Mouse (Mus musculus) E14TG2a.4 (cell line): Measurements from ENCODE around the gene Abcb9.
"Not testable (repeated sequence)": the region's sequence is repeated elsewhere in the genome, so short reads cannot be mapped to it uniquely, and the experiment has no call there.

Experiments used
- H3K27me3 ChIP-seq: 2 replicates; pipeline ENCODE4 v1.6.1; 2014; ENCODE audit warnings: low read length, control low read depth; ENCODE audit not compliant: insufficient read depth
- H3K36me3 ChIP-seq: 2 replicates; pipeline ENCODE4 v1.6.1; 2014; ENCODE audit warnings: low read length, control low read depth; ENCODE audit not compliant: insufficient read depth
- H3K4me1 ChIP-seq: replicated peaks from 2 replicates; pipeline ENCODE4 v1.6.1; 2014; ENCODE audit warnings: low read depth, low read length, control low read depth
- H3K4me3 ChIP-seq: replicated peaks from 2 replicates; pipeline ENCODE4 v1.5.1; 2014; ENCODE audit warnings: mild to moderate bottlenecking, low read length
- H3K9me3 ChIP-seq: 2 replicates; pipeline ENCODE4 v1.6.1; 2014; ENCODE audit warnings: low read length, control low read depth
- CTCF ChIP-seq: conservative IDR thresholded peaks from 2 replicates; pipeline ENCODE4 v1.5.1; 2014; ENCODE audit warnings: low read length
- NANOG ChIP-seq: IDR thresholded peaks from 2 replicates; pipeline ENCODE4 v1.6.1; 2014; ENCODE audit warnings: borderline replicate concordance, low read length, mixed read lengths
- POU5F1 ChIP-seq: IDR thresholded peaks from 2 replicates; pipeline ENCODE4 v1.6.1; 2014; ENCODE audit warnings: low read length, borderline replicate concordance

Gene Abcb9

GRCm38 (mm10) chr5:124056956-124057355 lies 38.6 kb downstream of the Abcb9 start:
- Histone ChIP-seq H3K4me3 (no peak overlapping the region), H3K4me1 (peaks cover 22% of the 10 kb centered on the region), H3K27me3 (peaks cover 8% of the 10 kb centered on the region), H3K9me3 (peaks cover 5% of the 10 kb centered on the region; the same call in 1 of the 2 replicates), H3K36me3 (no peaks in the 10 kb centered on the region)
- no peak for TF ChIP-seq CTCF
- TF ChIP-seq POU5F1: no peak
- TF ChIP-seq NANOG: peak; percentile 28; the same call in 1 of the 2 replicates

GRCm38 (mm10) chr5:124056219-124056618 lies 39.4 kb downstream of the Abcb9 start:
- H3K27me3 ChIP-seq: peaks cover 8% of the 10 kb centered on the region
- H3K4me1 ChIP-seq: peaks cover 22% of the 10 kb centered on the region
- TF ChIP-seq CTCF (peak; percentile 34), NANOG (no peak)
- no peaks in the 10 kb centered on the region for H3K36me3 ChIP-seq
- peaks cover 5% of the 10 kb centered on the region; the same call in 1 of the 2 replicates for H3K9me3 ChIP-seq
- H3K4me3 ChIP-seq: no peak overlapping the region

- not testable (repeated sequence) for H3K36me3 ChIP-seq, H3K9me3 ChIP-seq, H3K4me3 ChIP-seq, H3K27me3 ChIP-seq
- peaks cover 32% of the 10 kb centered on the region for H3K4me1 ChIP-seq
Measured at GRCm38 (mm10) chr5:124052641-124053040, 43.0 kb downstream of the Abcb9 start.

- TF ChIP-seq CTCF (no peak), POU5F1 (no peak), NANOG (no peak)
- Histone ChIP-seq H3K27me3 (no peaks in the 10 kb centered on the region; the same call in 1 of the 2 replicates), H3K36me3 (no peaks in the 10 kb centered on the region), H3K4me1 (peaks cover 34% of the 10 kb centered on the region), H3K9me3 (peaks cover 5% of the 10 kb centered on the region; the same call in 1 of the 2 replicates), H3K4me3 (no peak overlapping the region)
Measured at GRCm38 (mm10) chr5:124051899-124052491, 43.6 kb downstream of the Abcb9 start.

- H3K27me3 ChIP-seq: no peaks in the 10 kb centered on the region; the same call in 1 of the 2 replicates
- TF ChIP-seq CTCF (no peak), NANOG (no peak), POU5F1 (no peak)
- H3K9me3 ChIP-seq: no peaks in the 10 kb centered on the region
- peaks cover 36% of the 10 kb centered on the region for H3K4me1 ChIP-seq
- H3K4me3 ChIP-seq: 0 out of 2 replicates have a peak overlapping the region, but pooled peaks have one; percentile 17
- H3K36me3 ChIP-seq: no peaks in the 10 kb centered on the region
Measured at GRCm38 (mm10) chr5:124050095-124051050, 45.2 kb downstream of the Abcb9 start.

- Histone ChIP-seq H3K4me3 (0 out of 2 replicates have a peak overlapping the region, but pooled peaks have one; percentile 17), H3K4me1 (peaks cover 36% of the 10 kb centered on the region), H3K9me3 (no peaks in the 10 kb centered on the region), H3K36me3 (no peaks in the 10 kb centered on the region), H3K27me3 (no peaks in the 10 kb centered on the region; the same call in 1 of the 2 replicates)
- no peak for TF ChIP-seq NANOG
- no peak for TF ChIP-seq POU5F1
- no peak for TF ChIP-seq CTCF
Measured at GRCm38 (mm10) chr5:124049249-124050045, 46.2 kb downstream of the Abcb9 start.

- Histone ChIP-seq H3K4me1 (peaks cover 28% of the 10 kb centered on the region), H3K4me3 (no peak overlapping the region), H3K9me3 (no peaks in the 10 kb centered on the region), H3K36me3 (no peaks in the 10 kb centered on the region), H3K27me3 (no peaks in the 10 kb centered on the region)
- TF ChIP-seq CTCF (no peak), NANOG (no peak), POU5F1 (no peak)
Measured at GRCm38 (mm10) chr5:124046741-124047401, 48.7 kb downstream of the Abcb9 start.
